ENCODE assay signal across 18 mouse cellular contexts in the genomic region with DNA sequence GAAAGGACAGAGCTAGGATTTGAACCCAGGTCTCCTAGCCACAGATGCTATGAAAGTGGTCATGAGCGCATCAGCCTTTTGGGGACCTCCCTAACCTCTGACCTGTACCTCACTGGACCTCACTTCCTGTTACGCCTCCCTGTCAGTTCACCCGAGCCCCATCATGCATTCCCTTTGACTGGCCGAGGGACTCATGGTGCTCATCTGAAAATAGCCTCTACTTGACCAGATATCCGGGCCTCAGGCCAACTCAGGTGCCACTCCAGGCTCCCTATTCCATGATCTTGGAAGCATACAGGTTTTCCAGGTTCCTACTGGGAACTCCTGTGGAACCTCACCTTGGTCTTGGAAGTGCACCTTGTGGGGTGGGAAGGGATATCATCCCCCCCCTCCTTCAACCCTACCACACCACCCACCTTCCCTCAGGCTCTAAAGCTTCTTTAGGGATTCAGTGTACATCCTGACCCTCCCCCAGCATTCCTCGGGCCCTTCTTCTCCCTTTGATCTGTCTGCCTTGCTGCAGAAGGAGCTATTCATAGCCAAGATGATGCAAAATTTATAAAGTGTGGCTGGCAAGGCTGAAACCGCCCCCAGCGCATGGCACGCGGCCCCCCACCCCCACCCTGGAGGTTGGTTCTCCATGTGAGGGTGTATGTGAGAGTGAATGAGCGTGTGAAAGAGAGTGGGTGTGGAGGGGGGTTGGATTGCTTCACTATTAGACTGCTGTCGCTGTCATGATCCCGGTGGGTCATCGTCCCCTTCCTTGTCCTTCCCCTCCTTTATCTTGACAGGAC. TPM values are rescaled to one million over a fixed set of nuclear protein-coding genes. Genes with fewer than 3 reads are reported as not detected.
DNase-seq lines count a peak whose midpoint lies in the region; ATAC-seq lines count a peak whose summit lies in the region.
"Had no signal": no experiment of that assay in that cellular context is flagged by ENCODE, and none has a peak within 500 bp of the region (broad histone marks: within the 10 kb centered on the region; RNA-seq: fewer than 3 reads in every experiment).

No protein-coding gene starts in this region.

- 62% methylated on average over 14 of the region's 14 CpGs for WGBS in midbrain, embryonic 15.5 days

- no peaks in the 10 kb centered on the region for H3K27me3 ChIP-seq in midbrain, embryonic 15.5 days (replicated peaks)
- H3K27me3 ChIP-seq: embryonic facial prominence, embryonic 12.5 days; limb, embryonic 15.5 days; stomach, embryonic 15.5 days had no signal

- no peak overlapping the region for H3K9ac ChIP-seq in midbrain, embryonic 15.5 days
- H3K9ac ChIP-seq: embryonic facial prominence, embryonic 12.5 days; limb, embryonic 15.5 days; midbrain, embryonic 12.5 days; stomach, embryonic 15.5 days had no signal

- no peaks in the 10 kb centered on the region for H3K9me3 ChIP-seq in midbrain, embryonic 15.5 days
- H3K9me3 ChIP-seq: embryonic facial prominence, embryonic 12.5 days; hindbrain, embryonic 10.5 days; limb, embryonic 15.5 days; midbrain, embryonic 12.5 days; stomach, embryonic 15.5 days had no signal

- ATAC-seq in midbrain, embryonic 15.5 days (replicated peaks) = peak; percentile 42; the same call in 1 of the 2 replicates
- ATAC-seq in frontal cortex, adult (ENCODE audit: low TSS enrichment) = no peak

- H3K4me2 ChIP-seq in midbrain, embryonic 15.5 days = no peak overlapping the region
- H3K4me2 ChIP-seq: embryonic facial prominence, embryonic 12.5 days; limb, embryonic 15.5 days; midbrain, embryonic 12.5 days; stomach, embryonic 15.5 days had no signal

- peak overlapping the region; percentile 4; the same call in 1 of the 2 replicates for H3K27ac ChIP-seq in midbrain, embryonic 15.5 days
- H3K27ac ChIP-seq: embryonic facial prominence, embryonic 12.5 days; hindbrain, embryonic 10.5 days; limb, embryonic 15.5 days; midbrain, embryonic 12.5 days; stomach, embryonic 15.5 days had no signal

- H3K4me3 ChIP-seq in midbrain, embryonic 15.5 days = no peak overlapping the region
- H3K4me3 ChIP-seq: embryonic facial prominence, embryonic 12.5 days; hindbrain, embryonic 10.5 days; limb, embryonic 15.5 days; midbrain, embryonic 12.5 days; stomach, embryonic 15.5 days had no signal

- peak; percentile 24 for DNase-seq in adrenal gland, adult 2 months
- DNase-seq in adrenal gland, adult 8-10 months = no peak
- DNase-seq in left cerebral cortex, adult 9 months (ENCODE audit: low spot score in 2 of 2) = peak; percentile 26 to 31
- no peak for DNase-seq in left cerebral cortex, adult 11 months (ENCODE audit: low spot score)
- DNase-seq in retina, postnatal 1 day = peak; percentile 24
- no peak for DNase-seq in retina, embryonic 14.5 days (ENCODE audit: low spot score)
- DNase-seq: gastrocnemius, postnatal 14 days; lung, adult 2 months; spleen, adult 18-20 months; thymus, postnatal 14 days had no signal

- no peaks in the 10 kb centered on the region for H3K36me3 ChIP-seq in midbrain, embryonic 15.5 days (replicated peaks)
- H3K36me3 ChIP-seq: embryonic facial prominence, embryonic 12.5 days; hindbrain, embryonic 10.5 days; limb, embryonic 15.5 days; midbrain, embryonic 12.5 days; stomach, embryonic 15.5 days had no signal

- H3K4me1 ChIP-seq in midbrain, embryonic 15.5 days = peaks cover 6% of the 10 kb centered on the region; the same call in 1 of the 2 replicates
- H3K4me1 ChIP-seq: embryonic facial prominence, embryonic 12.5 days; midbrain, embryonic 12.5 days had no signal

RNA-seq across cellular contexts. Expression of a gene that starts 40.5 kb away (rescaled TPM):
- 1 to 10 TPM; 1.5 to 3.1 TPM for total RNA-seq in adrenal gland, adult 2 months (2021)
- polyA plus RNA-seq in adrenal gland, adult 2 months (2012; rRNA removed) = 5.0 and 5.1 TPM in 2 replicates
- total RNA-seq in adrenal gland, adult 8-10 months (2022) = 1 to 10 TPM; 2.4 to 3.6 (median 2.7) TPM
- 4.6 and 4.7 TPM in 2 replicates for polyA plus RNA-seq in midbrain, embryonic 15.5 days (2015; fragmentation: Nextera tagmentation; extraction: Ambion mirVana)
- total RNA-seq: common myeloid progenitor, adult 5-6 weeks had no signal

RNA-seq across cellular contexts. Expression of a gene that starts 50.1 kb away (rescaled TPM):
- 100 to 1,000 TPM in 1 of 2 experiments, 10 to 100 TPM in 1; 91.3 to 101 TPM for total RNA-seq in adrenal gland, adult 2 months (2021)
- polyA plus RNA-seq in adrenal gland, adult 2 months (2012; rRNA removed) = 110 and 145 TPM in 2 replicates
- 100 to 1,000 TPM in 3 of 4 experiments, 10 to 100 TPM in 1; 99.8 to 162 (median 122) TPM for total RNA-seq in adrenal gland, adult 8-10 months (2022)
- 32.0 and 34.0 TPM in 2 replicates for polyA plus RNA-seq in midbrain, embryonic 15.5 days (2015; fragmentation: Nextera tagmentation; extraction: Ambion mirVana)

Comparison
In these comparisons a context has a peak if more than half of its experiments do, and no peak if none do; other contexts are left out.
1. DNase-seq: peak in adrenal gland, adult 2 months (single experiment), left cerebral cortex, adult 9 months (2 of 2) and retina, postnatal 1 day (single experiment); none in adrenal gland, adult 8-10 months (single experiment), left cerebral cortex, adult 11 months (single experiment) and retina, embryonic 14.5 days (single experiment).